Mouse (Mus musculus): ENCODE results near the gene Gm42688. TPM values are rescaled to one million over a fixed set of nuclear protein-coding genes. Genes with fewer than 3 reads are reported as not detected.
"Not testable (repeated sequence)": the region's sequence is repeated elsewhere in the genome, so short reads cannot be mapped to it uniquely, and the experiment has no call there.

Gene Gm42688
- polyA plus RNA-seq, 2 experiments: 0.76 to 2.4 TPM

DNA sequence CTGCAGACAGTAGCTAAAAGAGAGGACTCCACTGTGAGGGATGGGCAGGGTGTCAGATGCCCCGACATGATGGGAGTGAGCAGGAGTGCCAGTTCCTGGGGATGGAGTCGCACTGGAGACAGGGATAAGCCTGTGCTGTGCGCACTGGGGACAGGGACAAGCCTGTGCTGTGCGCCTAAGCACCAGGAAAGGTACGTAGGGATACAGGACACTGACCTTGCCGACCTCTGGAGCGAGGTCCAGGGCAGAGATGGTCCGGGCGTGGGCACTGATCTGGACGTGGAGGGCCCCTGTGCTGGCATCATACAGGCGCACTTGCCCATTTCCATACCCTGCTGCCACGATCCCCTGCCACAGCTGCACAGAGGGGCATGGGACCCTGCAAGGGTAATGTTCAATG is 51.6 kb downstream of the Gm42688 start:
- H3K27me3 ChIP-seq (ENCODE audit: control insufficient read depth, insufficient read depth, low read length): peaks cover 14% of the 10 kb centered on the region

DNA sequence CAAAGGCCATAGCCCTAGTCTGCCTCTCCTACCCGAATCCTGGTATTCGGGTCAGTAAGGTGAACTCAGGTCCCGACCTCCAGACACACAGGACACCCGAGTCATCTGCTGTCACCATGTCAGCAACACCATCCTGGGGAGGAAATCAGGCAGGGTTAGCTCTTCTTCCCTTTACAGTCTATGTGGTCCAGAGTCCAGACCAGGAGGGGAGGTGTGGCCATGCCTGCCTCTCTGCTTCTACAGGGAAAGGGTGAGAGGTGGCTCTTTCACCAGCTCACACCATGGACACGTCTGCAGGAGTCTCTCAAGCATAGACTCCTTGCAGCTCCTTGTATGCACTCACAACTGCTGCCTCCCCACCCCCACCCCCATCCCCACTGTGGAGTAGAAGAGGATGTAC is 52.1 kb downstream of the Gm42688 start:
- TF ChIP-seq CTCF (IDR thresholded peaks at IDR 0.05; ENCODE audit: low read depth) (no peak), EP300 (IDR thresholded peaks at IDR 0.05; ENCODE audit: low read depth) (no peak)
- H3K9me3 ChIP-seq (ENCODE audit: control insufficient read depth, low read length): no peaks in the 10 kb centered on the region
- H3K4me1 ChIP-seq (replicated peaks; ENCODE audit: control insufficient read depth in 2 of 2, insufficient read depth in 2 of 2, low read length in 1 of 2): no peaks in the 10 kb centered on the region
- 0 out of 2 replicates have a peak, but pooled peaks have one; percentile 16 for ATAC-seq (ENCODE audit: insufficient read depth)
- H3K27me3 ChIP-seq (ENCODE audit: control insufficient read depth, insufficient read depth, low read length): peaks cover 14% of the 10 kb centered on the region
- no peak overlapping the region for H3K27ac ChIP-seq
- H3K9ac ChIP-seq (replicated peaks): no peak overlapping the region
- H3K36me3 ChIP-seq (replicated peaks; ENCODE audit: control insufficient read depth, insufficient read depth, low read depth): no peaks in the 10 kb centered on the region
- no peak for DNase-seq (ENCODE audit: low read depth in 3 of 3, low spot score in 3 of 3)
- no peak overlapping the region for H3K4me3 ChIP-seq (ENCODE audit: insufficient read depth in 1 of 2, low read depth in 2 of 2, low read length in 2 of 2)
- 55% methylated on average over 5 of the region's 5 CpGs for WGBS (ENCODE audit: insufficient replicate concordance)
- H3K4me2 ChIP-seq (ENCODE audit: low read depth): no peak overlapping the region

More for the DNA sequence above, 51.6 kb downstream of the Gm42688 start:
- Histone ChIP-seq H3K4me3 (ENCODE audit: insufficient read depth in 1 of 2, low read depth in 2 of 2, low read length in 2 of 2) (no peak overlapping the region), H3K9ac (replicated peaks) (no peak overlapping the region), H3K36me3 (replicated peaks; ENCODE audit: control insufficient read depth, insufficient read depth, low read depth) (no peaks in the 10 kb centered on the region), H3K27ac (no peak overlapping the region), H3K4me1 (replicated peaks; ENCODE audit: control insufficient read depth in 2 of 2, insufficient read depth in 2 of 2, low read length in 1 of 2) (no peaks in the 10 kb centered on the region), H3K4me2 (ENCODE audit: low read depth) (no peak overlapping the region), H3K9me3 (ENCODE audit: control insufficient read depth, low read length) (no peaks in the 10 kb centered on the region)
- DNase-seq (ENCODE audit: low read depth in 3 of 3, low spot score in 3 of 3): no peak
- no peak for TF ChIP-seq CTCF (IDR thresholded peaks at IDR 0.05; ENCODE audit: low read depth)
- no peak for TF ChIP-seq EP300 (IDR thresholded peaks at IDR 0.05; ENCODE audit: low read depth)
- ATAC-seq (ENCODE audit: insufficient read depth): no peak
- 69% methylated on average over 12 of the region's 12 CpGs for WGBS (ENCODE audit: insufficient replicate concordance)

DNA sequence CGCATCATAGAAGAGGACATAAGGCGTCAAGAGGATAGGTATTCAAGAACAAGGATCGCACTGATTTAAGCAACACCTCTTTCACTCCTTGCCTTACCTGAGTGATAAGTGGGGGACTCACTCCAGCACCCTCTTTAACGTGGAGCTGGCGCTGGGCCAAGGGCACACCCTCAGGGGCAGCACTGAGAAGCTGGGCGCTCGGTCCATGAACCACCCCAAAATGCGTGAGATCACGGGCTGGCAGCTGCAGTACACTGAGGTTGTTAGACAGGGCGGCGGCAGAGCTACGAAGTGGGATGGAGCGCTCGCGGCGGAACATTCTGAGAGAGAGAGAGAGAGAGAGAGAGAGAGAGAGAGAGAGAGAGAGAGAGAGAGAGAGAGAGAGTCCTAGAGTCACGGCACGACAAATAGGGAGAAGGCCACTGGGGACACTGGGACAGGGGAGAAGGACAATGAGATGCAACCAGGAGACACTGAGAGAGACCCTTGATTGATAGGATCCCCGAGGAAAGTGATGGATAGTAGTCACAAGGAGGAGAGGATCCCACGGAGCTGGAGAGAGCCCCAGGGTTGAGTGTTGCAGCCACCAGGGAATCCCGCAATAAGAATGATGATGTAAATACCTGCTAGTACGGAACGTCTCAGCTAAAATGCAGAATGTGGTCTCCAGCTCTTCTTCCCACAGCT is 54.3 kb downstream of the Gm42688 start:
- Histone ChIP-seq H3K27ac (no peak overlapping the region), H3K36me3 (replicated peaks; ENCODE audit: control insufficient read depth, insufficient read depth, low read depth) (no peaks in the 10 kb centered on the region), H3K27me3 (ENCODE audit: control insufficient read depth, insufficient read depth, low read length) (peaks cover 23% of the 10 kb centered on the region), H3K9me3 (ENCODE audit: control insufficient read depth, low read length) (no peaks in the 10 kb centered on the region), H3K4me1 (replicated peaks; ENCODE audit: control insufficient read depth in 2 of 2, insufficient read depth in 2 of 2, low read length in 1 of 2) (no peaks in the 10 kb centered on the region), H3K4me3 (ENCODE audit: insufficient read depth in 1 of 2, low read depth in 2 of 2, low read length in 2 of 2) (peak overlapping the region; percentile 46 to 53), H3K4me2 (ENCODE audit: low read depth) (peak overlapping the region; percentile 80), H3K9ac (replicated peaks) (no peak overlapping the region; the same call in 1 of the 2 replicates)
- 0 out of 2 replicates have a peak, but pooled peaks have one; percentile 7 for ATAC-seq (ENCODE audit: insufficient read depth)
- no peak for TF ChIP-seq CTCF (IDR thresholded peaks at IDR 0.05; ENCODE audit: low read depth)
- TF ChIP-seq EP300 (IDR thresholded peaks at IDR 0.05; ENCODE audit: low read depth): no peak
- no peak for DNase-seq (ENCODE audit: low read depth in 3 of 3, low spot score in 3 of 3)
- 10% methylated on average over 23 of the region's 23 CpGs for WGBS (ENCODE audit: insufficient replicate concordance)

DNA sequence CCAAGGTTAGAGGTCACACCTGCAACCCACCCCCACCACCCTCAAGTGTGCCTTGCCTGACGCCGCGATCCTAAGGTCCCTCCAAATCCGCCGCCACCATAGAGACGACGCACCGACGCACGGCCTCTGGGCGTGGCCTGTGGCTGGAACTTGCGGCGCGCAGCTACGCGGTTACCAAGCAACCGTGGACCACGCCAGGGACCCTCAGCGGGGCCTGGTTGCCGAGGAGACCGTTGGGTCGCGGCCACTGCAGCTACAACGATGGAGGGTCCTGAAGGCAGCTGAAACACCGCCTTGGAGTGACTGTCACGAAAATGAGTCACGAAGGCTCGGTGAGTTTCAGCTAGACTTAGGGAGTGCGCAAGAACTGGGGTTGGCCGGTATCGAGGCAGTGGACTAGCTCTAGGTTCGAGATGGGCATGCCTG is 54.9 kb downstream of the Gm42688 start, which contains the start of the genes Wdr54 and 1700003E16Rik:
TSS of gene Wdr54 (minus strand) at position 139 of the 426 bp plus-strand sequence.
TSS of gene 1700003E16Rik (plus strand) at position 146 of the 426 bp plus-strand sequence.
- ATAC-seq (ENCODE audit: insufficient read depth) (0 out of 2 replicates have a peak, but pooled peaks have one; percentile 42), DNase-seq (ENCODE audit: low read depth in 3 of 3, low spot score in 3 of 3) (no peak)
- H3K9ac ChIP-seq (replicated peaks): no peak within 1 kb of the TSS; the same call in 1 of the 2 replicates
- WGBS (ENCODE audit: insufficient replicate concordance): 3% methylated on average over 32 of the region's 32 CpGs
- H3K9me3 ChIP-seq (ENCODE audit: control insufficient read depth, low read length): no peaks in the 10 kb centered on the region
- H3K4me3 ChIP-seq (ENCODE audit: insufficient read depth in 1 of 2, low read depth in 2 of 2, low read length in 2 of 2): peak within 1 kb of the TSS; percentile 46 to 53
- no peaks in the 10 kb centered on the region for H3K36me3 ChIP-seq (replicated peaks; ENCODE audit: control insufficient read depth, insufficient read depth, low read depth)
- peak within 1 kb of the TSS; percentile 80 for H3K4me2 ChIP-seq (ENCODE audit: low read depth)
- H3K27ac ChIP-seq: no peak within 1 kb of the TSS
- TF ChIP-seq CTCF (IDR thresholded peaks at IDR 0.05; ENCODE audit: low read depth) (no peak), EP300 (IDR thresholded peaks at IDR 0.05; ENCODE audit: low read depth) (no peak)
- no peaks in the 10 kb centered on the region for H3K4me1 ChIP-seq (replicated peaks; ENCODE audit: control insufficient read depth in 2 of 2, insufficient read depth in 2 of 2, low read length in 1 of 2)
- peaks cover 29% of the 10 kb centered on the region for H3K27me3 ChIP-seq (ENCODE audit: control insufficient read depth, insufficient read depth, low read length)

DNA sequence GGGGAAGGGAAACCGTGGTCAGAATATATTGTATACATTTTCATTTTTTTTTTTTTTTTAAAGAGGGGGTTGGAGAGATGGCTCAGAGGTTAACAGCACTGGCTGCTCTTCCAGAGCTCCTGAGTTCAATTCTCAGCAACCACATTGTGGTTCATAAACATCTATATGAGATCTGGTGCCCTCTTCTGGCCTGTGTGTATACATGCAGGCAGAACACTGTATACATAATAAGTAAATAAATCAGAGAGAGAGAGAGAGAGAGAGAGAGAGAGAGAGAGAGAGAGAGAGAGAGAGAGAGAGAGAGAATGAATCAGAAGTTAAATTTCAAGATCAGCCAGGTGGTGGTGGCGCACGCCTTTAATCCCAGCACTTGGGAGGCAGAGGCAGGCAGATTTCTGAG is 58.0 kb downstream of the Gm42688 start:
- peak; percentile 38 to 48 (median 40) for DNase-seq (ENCODE audit: low read depth in 3 of 3, low spot score in 3 of 3)
- H3K36me3 ChIP-seq (replicated peaks; ENCODE audit: control insufficient read depth, insufficient read depth, low read depth); H3K9ac ChIP-seq (replicated peaks); H3K4me2 ChIP-seq (ENCODE audit: low read depth); H3K4me1 ChIP-seq (replicated peaks; ENCODE audit: control insufficient read depth in 2 of 2, insufficient read depth in 2 of 2, low read length in 1 of 2); ATAC-seq (ENCODE audit: insufficient read depth); H3K4me3 ChIP-seq (ENCODE audit: insufficient read depth in 1 of 2, low read depth in 2 of 2, low read length in 2 of 2); H3K9me3 ChIP-seq (ENCODE audit: control insufficient read depth, low read length); H3K27ac ChIP-seq: not testable (repeated sequence)
- peaks cover 50% of the 10 kb centered on the region for H3K27me3 ChIP-seq (ENCODE audit: control insufficient read depth, insufficient read depth, low read length)
- WGBS (ENCODE audit: insufficient replicate concordance): 28% methylated on average over 3 of the region's 3 CpGs
- TF ChIP-seq CTCF (IDR thresholded peaks at IDR 0.05; ENCODE audit: low read depth): peak; percentile 67

MicroRNA genes within 50 kb of the gene (microRNA counts, 519-probe panel; counts per million panel counts)
- microRNA mmu-miR-3470a+mmu-miR-3470b: 69.9 counts per million

Small RNA genes lying within 50 kb of the gene (microRNA-seq; reads per million reads assigned to microRNA genes)
- not detected for gene Mir3470a

Other genes with a start within 250 kb of the Gm42688 start
- gene Sema4f, start 161.8 kb upstream of the Gm42688 start, polyA plus RNA-seq (2012; rRNA removed): 0.03 and 0.04 TPM in 2 replicates
- gene Sema4f, start 161.8 kb upstream of the Gm42688 start, polyA plus RNA-seq (2014; fragmentation: Nextera tagmentation; extraction: Ambion mirVana): not detected in 2 replicates
- gene M1ap, start 154.7 kb upstream of the Gm42688 start, polyA plus RNA-seq (2012; rRNA removed): 7.7 and 9.4 TPM in 2 replicates
- gene M1ap, start 154.7 kb upstream of the Gm42688 start, polyA plus RNA-seq (2014; fragmentation: Nextera tagmentation; extraction: Ambion mirVana): 14.4 and 15.0 TPM in 2 replicates
- gene Dok1, start 68.1 kb upstream of the Gm42688 start, polyA plus RNA-seq (2012; rRNA removed): 13.9 and 14.9 TPM in 2 replicates
- 12.7 and 15.7 TPM in 2 replicates for gene Dok1, start 68.1 kb upstream of the Gm42688 start, polyA plus RNA-seq (2014; fragmentation: Nextera tagmentation; extraction: Ambion mirVana)
- gene Loxl3, start 67.4 kb upstream of the Gm42688 start, polyA plus RNA-seq (2012; rRNA removed): 0.92 and 1.6 TPM in 2 replicates
- gene Loxl3, start 67.4 kb upstream of the Gm42688 start, polyA plus RNA-seq (2014; fragmentation: Nextera tagmentation; extraction: Ambion mirVana): 1.1 TPM in 2 replicates
- 172 and 269 TPM in 2 replicates for gene Aup1, start 47.1 kb upstream of the Gm42688 start, polyA plus RNA-seq (2012; rRNA removed)
- 128 and 136 TPM in 2 replicates for gene Aup1, start 47.1 kb upstream of the Gm42688 start, polyA plus RNA-seq (2014; fragmentation: Nextera tagmentation; extraction: Ambion mirVana)
- gene Htra2, start 46.3 kb upstream of the Gm42688 start, polyA plus RNA-seq (2012; rRNA removed): 75.7 and 80.9 TPM in 2 replicates
- gene Htra2, start 46.3 kb upstream of the Gm42688 start, polyA plus RNA-seq (2014; fragmentation: Nextera tagmentation; extraction: Ambion mirVana): 54.3 and 54.9 TPM in 2 replicates
- 7.7 and 7.8 TPM in 2 replicates for gene Dqx1, start 43.8 kb upstream of the Gm42688 start, polyA plus RNA-seq (2012; rRNA removed)
- gene Dqx1, start 43.8 kb upstream of the Gm42688 start, polyA plus RNA-seq (2014; fragmentation: Nextera tagmentation; extraction: Ambion mirVana): 2.9 and 3.1 TPM in 2 replicates
- gene Tlx2, start 31.3 kb upstream of the Gm42688 start, polyA plus RNA-seq (2012; rRNA removed): 0.05 TPM in 1 of 2 replicates, not detected in the other
- gene Tlx2, start 31.3 kb upstream of the Gm42688 start, polyA plus RNA-seq (2014; fragmentation: Nextera tagmentation; extraction: Ambion mirVana): not detected in 2 replicates
- 16.5 and 21.0 TPM in 2 replicates for gene Pcgf1, start 23.7 kb upstream of the Gm42688 start, polyA plus RNA-seq (2012; rRNA removed)
- 15.0 and 19.7 TPM in 2 replicates for gene Pcgf1, start 23.7 kb upstream of the Gm42688 start, polyA plus RNA-seq (2014; fragmentation: Nextera tagmentation; extraction: Ambion mirVana)
- 0.27 and 0.46 TPM in 2 replicates for gene Lbx2, start 15.2 kb upstream of the Gm42688 start, polyA plus RNA-seq (2012; rRNA removed)
- gene Lbx2, start 15.2 kb upstream of the Gm42688 start, polyA plus RNA-seq (2014; fragmentation: Nextera tagmentation; extraction: Ambion mirVana): 0.35 TPM in 1 of 2 replicates, not detected in the other
- gene Ccdc142, start within 50 bp of the Gm42688 start, polyA plus RNA-seq (2012; rRNA removed): 1.0 and 1.1 TPM in 2 replicates
- 0.23 and 0.39 TPM in 2 replicates for gene Ccdc142, start within 50 bp of the Gm42688 start, polyA plus RNA-seq (2014; fragmentation: Nextera tagmentation; extraction: Ambion mirVana)
- gene Mrpl53, start 7.4 kb downstream of the Gm42688 start, polyA plus RNA-seq (2012; rRNA removed): 41.1 and 56.6 TPM in 2 replicates
- 87.1 and 87.4 TPM in 2 replicates for gene Mrpl53, start 7.4 kb downstream of the Gm42688 start, polyA plus RNA-seq (2014; fragmentation: Nextera tagmentation; extraction: Ambion mirVana)
- gene Mogs, start 13.9 kb downstream of the Gm42688 start, polyA plus RNA-seq (2012; rRNA removed): 33.9 and 36.9 TPM in 2 replicates
- gene Mogs, start 13.9 kb downstream of the Gm42688 start, polyA plus RNA-seq (2014; fragmentation: Nextera tagmentation; extraction: Ambion mirVana): 28.2 and 32.4 TPM in 2 replicates
- gene Wbp1, start 19.9 kb downstream of the Gm42688 start, polyA plus RNA-seq (2012; rRNA removed): 27.7 and 33.6 TPM in 2 replicates
- gene Wbp1, start 19.9 kb downstream of the Gm42688 start, polyA plus RNA-seq (2014; fragmentation: Nextera tagmentation; extraction: Ambion mirVana): 22.0 and 27.1 TPM in 2 replicates
- 9.4 and 11.6 TPM in 2 replicates for gene Ino80b, start 23.8 kb downstream of the Gm42688 start, polyA plus RNA-seq (2012; rRNA removed)
- gene Ino80b, start 23.8 kb downstream of the Gm42688 start, polyA plus RNA-seq (2014; fragmentation: Nextera tagmentation; extraction: Ambion mirVana): 4.4 and 5.2 TPM in 2 replicates
- gene Rtkn, start 33.8 kb downstream of the Gm42688 start, polyA plus RNA-seq (2012; rRNA removed): 11.1 TPM in 2 replicates
- gene Rtkn, start 33.8 kb downstream of the Gm42688 start, polyA plus RNA-seq (2014; fragmentation: Nextera tagmentation; extraction: Ambion mirVana): 5.3 and 5.5 TPM in 2 replicates
- gene Wdr54, start 54.8 kb downstream of the Gm42688 start, polyA plus RNA-seq (2012; rRNA removed): 0.15 and 0.44 TPM in 2 replicates
- gene Wdr54, start 54.8 kb downstream of the Gm42688 start, polyA plus RNA-seq (2014; fragmentation: Nextera tagmentation; extraction: Ambion mirVana): 0.32 and 0.35 TPM in 2 replicates
- gene 1700003E16Rik, start 54.8 kb downstream of the Gm42688 start, polyA plus RNA-seq (2012; rRNA removed): not detected in 2 replicates
- 0.06 and 0.15 TPM in 2 replicates for gene 1700003E16Rik, start 54.8 kb downstream of the Gm42688 start, polyA plus RNA-seq (2014; fragmentation: Nextera tagmentation; extraction: Ambion mirVana)
- 16.9 and 21.1 TPM in 2 replicates for gene Dctn1, start 64.3 kb downstream of the Gm42688 start, polyA plus RNA-seq (2012; rRNA removed)
- gene Dctn1, start 64.3 kb downstream of the Gm42688 start, polyA plus RNA-seq (2014; fragmentation: Nextera tagmentation; extraction: Ambion mirVana): 22.5 and 24.0 TPM in 2 replicates
- 1.1 and 1.4 TPM in 2 replicates for gene Slc4a5, start 118.2 kb downstream of the Gm42688 start, polyA plus RNA-seq (2012; rRNA removed)
- 0.52 and 0.73 TPM in 2 replicates for gene Slc4a5, start 118.2 kb downstream of the Gm42688 start, polyA plus RNA-seq (2014; fragmentation: Nextera tagmentation; extraction: Ambion mirVana)
- gene Mthfd2, start 224.3 kb downstream of the Gm42688 start, polyA plus RNA-seq (2012; rRNA removed): 28.5 and 44.4 TPM in 2 replicates
- 66.0 and 67.7 TPM in 2 replicates for gene Mthfd2, start 224.3 kb downstream of the Gm42688 start, polyA plus RNA-seq (2014; fragmentation: Nextera tagmentation; extraction: Ambion mirVana)
- 19.0 and 25.2 TPM in 2 replicates for gene Mob1a, start 224.4 kb downstream of the Gm42688 start, polyA plus RNA-seq (2012; rRNA removed)
- 39.4 and 43.3 TPM in 2 replicates for gene Mob1a, start 224.4 kb downstream of the Gm42688 start, polyA plus RNA-seq (2014; fragmentation: Nextera tagmentation; extraction: Ambion mirVana)
- gene Bola3, start 247.5 kb downstream of the Gm42688 start, polyA plus RNA-seq (2012; rRNA removed): 28.8 and 92.1 TPM in 2 replicates
- 342 and 357 TPM in 2 replicates for gene Bola3, start 247.5 kb downstream of the Gm42688 start, polyA plus RNA-seq (2014; fragmentation: Nextera tagmentation; extraction: Ambion mirVana)

All from liver, embryonic 14.5 days (tissue).